Mouse (Mus musculus): Measurements from ENCODE around the gene Tmub1.
"Not testable (repeated sequence)": the region's sequence is repeated elsewhere in the genome, so short reads cannot be mapped to it uniquely, and the experiment has no call there.

Tmub1 gene

DNA sequence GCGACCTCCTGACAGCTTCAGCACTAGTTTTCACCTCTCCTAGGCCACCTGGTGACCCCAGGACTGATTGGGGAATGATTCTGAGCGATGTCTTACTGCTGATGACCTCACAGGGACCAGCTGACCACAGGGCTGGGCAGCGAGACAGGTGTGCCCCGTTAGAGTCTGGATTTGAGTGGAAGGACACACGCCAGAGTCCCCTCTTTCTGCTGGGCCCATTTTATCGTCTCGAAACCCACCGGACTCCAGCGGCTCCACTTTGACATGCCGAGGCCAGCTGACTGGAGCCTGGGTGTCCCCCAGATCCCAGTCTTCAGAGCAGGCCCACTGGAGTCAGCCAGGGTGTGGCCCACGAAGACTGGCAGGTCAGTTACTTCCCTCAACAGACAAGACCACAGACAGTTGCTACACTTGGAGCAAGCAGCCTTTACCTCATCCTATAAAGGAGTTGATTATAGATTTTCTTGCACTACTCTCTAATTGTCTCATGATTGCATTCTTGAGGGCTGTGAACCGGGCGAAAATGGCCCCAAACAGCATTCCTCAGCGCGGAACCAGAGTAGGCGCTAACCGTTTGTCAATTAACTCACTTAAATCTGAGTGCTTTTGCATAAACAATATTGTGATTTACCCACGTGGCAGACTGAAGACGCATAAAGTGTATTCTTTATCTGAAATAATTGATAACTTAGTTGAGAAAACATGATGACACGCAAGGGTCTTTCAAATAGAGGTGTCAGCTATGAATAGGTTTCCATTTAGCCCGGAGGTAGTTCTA, 23.5 kb downstream of the Tmub1 start:
- peak; percentile 46 for DNase-seq (ENCODE audit: low read depth, low spot score)

DNA sequence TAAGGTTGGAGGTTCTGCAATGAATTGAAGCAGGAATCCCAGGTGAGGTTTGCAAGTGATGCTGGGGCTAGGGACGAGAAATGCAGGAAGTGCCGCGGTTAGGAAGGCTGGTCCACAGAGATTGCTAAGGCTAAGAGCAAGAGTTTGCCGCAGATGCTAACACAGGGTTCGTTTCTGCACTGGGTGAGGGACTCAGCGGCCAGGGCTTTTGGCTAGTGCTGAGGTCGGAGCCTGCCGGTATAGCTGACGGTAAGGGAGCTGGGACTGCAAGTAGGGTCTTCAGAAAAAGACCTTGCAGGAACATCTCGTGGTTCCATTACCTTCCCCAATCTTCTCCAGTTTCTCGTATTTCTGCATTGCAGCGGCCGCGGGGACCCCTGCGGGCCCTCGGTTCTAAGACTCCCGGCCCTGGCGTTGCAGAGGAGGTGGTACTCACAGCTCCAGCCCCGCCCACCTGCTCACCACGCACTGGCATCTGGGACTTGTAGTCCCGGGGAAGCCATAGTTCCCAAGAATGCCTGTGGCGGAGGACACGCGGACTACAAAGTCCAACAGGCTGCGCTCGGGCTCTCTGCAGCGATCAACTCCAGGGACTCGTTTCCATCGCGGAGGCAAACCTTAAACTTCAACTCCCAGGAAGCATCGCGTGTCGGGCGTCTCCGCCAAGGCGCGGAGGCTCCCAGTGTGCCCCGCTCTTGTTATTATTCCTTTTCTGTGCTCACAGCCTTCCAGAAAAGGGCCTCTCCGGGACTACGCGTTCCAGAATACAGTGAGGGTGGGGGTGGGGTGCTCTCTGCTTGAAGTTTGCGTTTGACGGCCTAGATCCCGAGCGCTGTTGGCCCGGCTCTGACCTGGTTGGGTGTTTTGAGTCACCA, 24.3 kb downstream of the Tmub1 start, which contains the start of the genes Cdk5 and Slc4a2:
Gene Cdk5 (minus strand): TSS at position 402 of the 875 bp plus-strand sequence.
Gene Slc4a2 (plus strand): TSS at position 709 of the 875 bp plus-strand sequence.
- DNase-seq (ENCODE audit: low read depth, low spot score), result peak; percentile 99

DNA sequence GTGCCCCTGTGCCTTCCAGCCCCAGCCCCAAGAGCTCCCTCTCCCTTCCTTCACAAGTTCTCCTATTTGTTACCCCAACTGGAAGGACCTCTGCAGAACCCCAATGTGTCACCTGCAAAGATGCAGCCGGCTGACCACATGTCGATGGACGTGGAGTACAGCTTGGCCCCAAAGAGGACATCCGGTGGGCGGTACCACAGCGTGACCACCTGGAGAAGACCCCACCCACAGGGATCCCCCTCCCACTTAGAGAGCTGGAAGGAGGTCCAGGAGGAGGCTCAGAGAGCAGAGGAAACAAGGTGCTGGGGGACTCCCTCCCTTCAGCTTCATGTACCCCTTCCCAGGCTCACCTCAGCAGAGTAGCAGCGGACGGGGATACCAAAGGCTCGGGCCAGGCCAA, 27.3 kb downstream of the Tmub1 start:
- no peak for DNase-seq (ENCODE audit: low read depth, low spot score)

DNA sequence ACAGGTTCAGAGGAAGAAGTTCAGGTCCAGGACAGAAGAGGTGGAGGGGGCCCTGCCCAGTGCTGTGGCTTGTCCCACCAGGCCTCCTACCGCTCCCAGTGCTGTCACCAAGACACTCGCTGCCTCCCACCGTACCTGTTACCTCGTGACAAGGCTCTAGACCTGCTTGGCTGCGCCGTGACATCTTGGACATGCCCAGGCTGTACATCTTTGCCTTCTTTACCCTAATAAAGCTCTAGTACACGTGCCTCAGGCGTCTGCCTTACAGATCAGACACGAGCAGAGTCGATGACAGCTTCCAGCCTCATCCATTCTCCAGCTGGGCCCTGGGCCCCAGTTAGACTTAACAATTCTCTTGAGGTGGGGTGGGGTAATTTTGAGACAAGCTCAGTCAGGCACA, 30.1 kb downstream of the Tmub1 start:
- no peak for DNase-seq (ENCODE audit: low read depth, low spot score)

DNA sequence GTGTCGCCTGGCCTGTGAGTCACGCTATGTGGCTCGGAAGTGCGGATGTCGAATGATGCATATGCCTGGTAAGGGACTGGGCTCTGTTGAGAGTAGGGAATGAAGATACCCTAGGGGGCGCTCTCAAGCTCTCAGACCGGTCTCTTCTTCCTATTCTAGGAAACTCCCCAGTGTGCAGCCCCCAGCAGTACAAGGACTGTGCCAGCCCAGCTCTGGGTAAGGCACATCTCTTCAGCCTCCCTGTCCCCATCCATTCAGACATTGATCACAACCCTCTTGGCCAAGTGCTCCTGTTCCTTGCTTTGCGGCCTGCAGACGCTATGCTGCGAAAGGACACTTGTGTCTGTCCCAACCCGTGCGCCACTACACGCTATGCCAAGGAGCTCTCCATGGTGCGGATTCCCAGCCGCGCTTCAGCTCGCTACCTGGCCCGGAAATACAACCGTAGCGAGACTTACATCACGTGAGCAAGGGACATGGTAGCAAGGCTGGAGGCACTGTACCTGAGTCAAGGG, 31.4 kb downstream of the Tmub1 start:
- peak; percentile 85 for DNase-seq (ENCODE audit: low read depth, low spot score)

DNA sequence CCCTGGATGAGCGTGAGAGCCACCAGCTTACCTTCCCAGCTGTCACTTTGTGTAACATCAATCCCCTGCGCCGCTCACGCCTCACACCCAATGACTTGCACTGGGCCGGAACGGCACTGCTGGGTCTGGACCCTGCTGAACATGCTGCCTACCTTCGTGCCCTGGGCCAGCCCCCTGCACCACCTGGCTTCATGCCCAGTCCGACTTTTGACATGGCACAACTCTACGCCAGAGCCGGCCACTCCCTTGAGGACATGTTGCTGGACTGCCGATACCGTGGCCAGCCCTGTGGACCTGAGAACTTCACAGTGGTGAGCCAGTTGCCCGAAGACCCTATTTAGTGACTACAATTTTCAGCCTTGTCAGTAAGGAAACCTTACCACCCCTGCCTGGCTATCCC, 33.7 kb downstream of the Tmub1 start:
- DNase-seq (ENCODE audit: low read depth, low spot score), result no peak

DNA sequence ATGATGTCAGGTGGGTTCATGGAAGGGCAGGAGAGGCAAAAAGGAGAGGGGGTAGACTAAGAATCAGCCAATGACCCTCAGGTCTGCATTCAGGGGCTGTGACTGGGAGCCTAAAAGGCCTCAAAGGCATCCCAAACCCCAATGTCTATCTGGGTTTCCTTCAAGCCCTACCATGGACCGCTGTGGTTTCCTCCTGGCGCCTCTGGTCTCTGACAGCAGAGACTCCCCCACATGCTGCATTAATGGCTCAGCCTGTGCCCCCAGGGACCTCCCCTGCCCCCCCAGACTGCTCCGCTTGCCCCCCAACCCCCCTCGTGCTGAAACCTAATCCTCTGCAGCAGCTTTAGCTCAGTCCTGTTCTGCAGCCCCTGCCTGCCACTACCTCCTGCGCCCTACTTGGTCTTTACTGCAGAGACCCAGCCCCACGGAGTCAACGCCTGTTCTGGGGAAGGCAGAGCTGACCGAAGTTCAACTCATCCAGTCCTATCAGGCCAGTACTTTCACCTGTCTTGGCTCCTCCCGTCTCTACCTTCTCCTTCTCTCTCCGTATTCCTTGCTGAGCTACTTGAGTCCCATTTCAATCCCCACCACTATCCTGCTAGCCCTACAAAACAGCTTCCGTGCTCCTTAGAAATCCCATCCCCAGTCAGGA, 34.5 kb downstream of the Tmub1 start, which contains the start of gene Asic3:
Gene Asic3 (plus strand): TSS at position 351 of the 652 bp plus-strand sequence.
- DNase-seq (ENCODE audit: low read depth, low spot score), result no peak

DNA sequence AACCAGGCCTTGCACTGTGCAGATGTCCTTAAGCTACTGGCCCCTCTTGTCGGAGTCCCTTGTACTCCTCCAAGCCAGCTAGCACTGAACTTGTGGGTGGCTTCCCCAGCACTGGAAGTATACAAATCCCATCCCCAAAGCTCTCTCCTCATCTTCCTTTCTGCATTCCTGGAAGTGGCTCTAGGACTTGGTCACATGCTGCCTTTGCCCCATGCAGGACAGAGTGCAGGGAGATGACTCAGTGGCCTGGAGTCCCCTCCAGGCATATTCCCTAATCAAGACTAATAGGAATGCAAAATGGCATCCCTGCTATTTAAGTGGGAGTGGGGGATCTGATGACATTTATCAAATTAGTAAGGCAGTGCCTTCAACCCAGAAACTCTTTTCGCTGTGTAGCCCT, 35.6 kb downstream of the Tmub1 start:
- DNase-seq (ENCODE audit: low read depth, low spot score), result no peak

DNA sequence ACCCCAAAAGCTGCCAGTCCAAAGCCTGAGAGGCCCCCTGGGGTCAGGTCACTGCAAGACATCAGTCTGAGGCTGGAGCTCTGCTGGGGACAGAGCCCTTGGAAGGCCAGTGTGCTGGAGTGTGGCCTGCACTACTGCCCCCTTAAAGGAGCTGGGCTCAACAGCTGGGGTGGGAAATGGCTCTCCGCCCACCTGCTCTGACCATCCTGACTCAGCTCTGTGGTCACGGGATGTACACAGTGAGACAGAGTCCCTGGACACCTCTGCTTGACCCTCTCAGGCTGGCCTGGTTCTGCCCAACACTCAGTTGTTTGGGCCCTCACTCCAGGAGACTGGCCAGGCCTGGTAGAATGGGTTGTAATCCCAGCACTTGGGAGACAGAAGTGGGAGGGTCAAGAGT, 38.2 kb downstream of the Tmub1 start:
- DNase-seq (ENCODE audit: low read depth, low spot score), result no peak

DNA sequence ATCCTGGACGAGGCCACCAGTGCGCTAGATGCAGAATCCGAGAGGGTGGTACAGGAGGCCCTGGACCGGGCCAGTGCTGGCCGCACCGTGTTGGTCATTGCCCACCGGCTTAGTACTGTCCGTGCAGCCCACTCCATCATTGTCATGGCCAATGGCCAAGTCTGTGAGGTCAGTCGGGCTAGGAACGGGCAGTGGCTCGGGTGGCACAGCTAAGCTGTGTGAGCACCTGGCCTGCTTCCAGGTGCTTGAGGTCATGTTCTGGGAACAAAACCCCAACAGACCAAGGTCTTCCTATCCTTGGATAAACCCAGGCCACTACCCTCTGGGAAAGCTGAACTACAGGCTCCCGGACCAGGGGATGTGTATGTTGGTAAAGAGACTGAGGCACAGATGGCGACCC, 39.0 kb downstream of the Tmub1 start:
- no peak for DNase-seq (ENCODE audit: low read depth, low spot score)

DNA sequence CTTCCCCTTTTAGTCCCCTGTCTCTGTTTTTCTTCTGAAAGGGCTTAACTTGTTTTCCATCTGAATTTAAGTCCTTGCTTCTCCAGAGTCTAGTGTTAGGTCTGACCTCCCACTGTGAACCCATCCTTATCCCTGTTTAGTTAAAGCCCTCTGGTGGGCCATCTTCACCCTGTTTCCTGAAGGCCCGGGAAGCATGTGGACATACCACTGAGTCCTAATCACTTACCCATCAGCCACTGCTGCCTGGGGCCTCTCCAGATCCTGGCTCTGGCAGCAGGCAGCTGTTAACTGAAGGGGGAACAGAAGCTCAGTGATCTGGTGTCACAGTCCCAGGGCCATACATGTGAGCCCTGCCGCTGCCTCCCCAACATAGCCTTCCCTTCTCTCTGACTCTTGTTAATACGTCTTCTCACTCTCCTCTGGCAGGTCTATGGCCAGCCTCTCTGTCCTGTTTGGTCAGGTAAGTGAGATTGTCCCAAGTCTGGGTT, 42.2 kb downstream of the Tmub1 start:
- DNase-seq (ENCODE audit: low read depth, low spot score), result no peak

DNA sequence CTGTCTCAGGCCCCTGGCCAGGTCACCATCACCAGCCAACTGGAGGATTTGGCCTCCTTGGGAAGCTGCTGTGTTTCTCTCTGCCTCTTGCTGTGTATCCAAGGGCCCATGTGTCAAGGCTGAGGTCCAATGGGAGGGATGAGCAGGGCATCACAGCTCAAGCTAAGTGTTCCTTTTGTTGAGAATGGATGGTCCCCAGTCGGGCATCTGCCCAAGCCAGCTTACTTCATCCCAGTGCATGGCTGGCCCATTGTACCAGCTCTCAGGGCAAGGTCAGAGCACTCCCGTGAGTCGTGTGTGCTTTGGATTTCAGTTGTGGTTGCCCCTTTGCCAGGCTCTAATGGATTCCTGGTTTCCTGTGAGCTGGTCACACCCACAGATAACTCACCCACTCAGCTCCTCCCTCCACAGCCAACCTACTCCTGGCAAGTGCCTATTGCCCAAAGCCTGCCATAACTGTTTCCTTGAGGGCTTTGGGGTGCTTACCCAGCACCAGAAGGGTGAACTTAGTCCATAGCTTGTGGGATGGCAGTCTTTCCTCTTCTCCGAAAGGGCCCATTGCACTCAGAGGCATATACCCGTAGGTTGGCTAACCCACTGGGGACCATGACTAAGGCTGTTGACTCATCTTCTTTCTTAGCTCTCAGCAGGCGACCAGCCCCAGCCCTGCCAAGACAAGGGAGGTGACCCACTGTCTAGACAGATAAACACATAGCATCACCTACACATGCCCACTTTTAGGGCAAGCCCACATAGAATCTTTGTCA, 42.9 kb downstream of the Tmub1 start:
- no peak for DNase-seq (ENCODE audit: low read depth, low spot score)

DNA sequence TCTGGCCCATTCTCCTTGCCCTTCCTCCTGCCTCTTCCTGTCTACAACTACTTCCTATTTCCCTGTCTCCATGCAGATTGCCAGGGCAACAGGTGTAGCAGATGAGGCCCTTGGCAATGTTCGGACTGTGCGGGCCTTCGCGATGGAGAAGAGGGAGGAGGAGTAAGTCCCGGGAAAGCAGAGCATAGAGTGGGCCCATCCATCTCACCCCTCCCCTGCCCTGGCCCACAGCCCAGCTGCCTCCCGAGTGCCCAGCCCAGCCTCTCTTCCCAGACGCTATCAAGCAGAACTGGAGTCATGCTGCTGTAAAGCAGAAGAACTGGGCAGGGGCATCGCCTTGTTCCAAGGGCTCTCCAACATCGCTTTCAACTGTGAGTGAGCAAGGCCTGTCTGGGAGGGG, 45.7 kb downstream of the Tmub1 start:
- no peak for DNase-seq (ENCODE audit: low read depth, low spot score)

DNA sequence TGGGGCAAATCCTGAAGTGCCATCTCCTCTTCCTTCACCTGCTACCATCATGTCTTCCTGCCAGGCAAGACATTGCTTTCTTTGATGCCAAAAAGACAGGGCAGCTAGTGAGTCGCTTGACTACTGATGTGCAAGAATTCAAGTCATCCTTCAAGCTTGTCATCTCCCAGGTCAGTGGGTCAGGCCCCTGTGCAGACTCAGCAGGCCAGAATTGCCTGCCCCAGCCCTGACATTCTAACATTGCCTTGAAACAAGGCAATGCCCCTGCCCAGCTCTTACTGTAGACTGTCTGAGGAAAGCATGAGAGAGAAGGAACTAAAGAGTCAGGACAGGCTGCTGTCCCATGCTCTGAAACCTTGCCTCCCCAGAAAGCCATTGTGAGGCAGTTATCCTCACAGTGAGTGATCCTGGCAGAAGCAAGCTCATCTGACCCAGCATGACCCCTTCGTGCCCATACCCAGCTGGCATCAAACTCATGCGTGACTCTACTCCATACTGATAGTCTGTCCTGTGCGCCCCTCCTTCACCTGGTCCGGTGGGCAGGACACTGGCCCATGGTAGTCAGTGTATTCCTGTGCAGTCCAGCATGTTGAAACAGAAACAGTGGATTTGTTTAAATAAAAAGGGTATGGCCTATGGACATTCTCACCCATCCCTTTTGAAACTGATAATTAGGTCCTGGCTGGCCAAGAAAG, 46.6 kb downstream of the Tmub1 start:
- no peak for DNase-seq (ENCODE audit: low read depth, low spot score)

DNA sequence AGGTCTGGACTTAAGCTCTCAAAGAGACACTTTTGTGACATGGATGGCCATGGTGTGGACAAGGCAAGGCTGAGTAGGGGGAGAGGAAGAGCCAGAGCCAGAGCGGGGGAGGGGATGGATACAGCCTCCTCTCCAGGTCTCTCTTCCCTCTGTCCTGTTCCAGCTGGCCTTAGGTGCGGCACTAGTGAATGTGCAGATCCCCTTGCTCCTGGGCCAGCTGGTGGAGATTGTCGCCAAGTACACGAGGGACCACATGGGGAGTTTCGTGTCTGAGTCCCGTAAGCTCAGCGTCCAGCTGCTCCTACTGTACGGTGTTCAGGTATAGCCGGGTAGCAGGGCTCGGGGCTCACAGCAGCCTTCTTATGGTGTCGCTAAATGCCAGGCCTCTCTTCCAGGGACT, 47.3 kb downstream of the Tmub1 start:
- DNase-seq (ENCODE audit: low read depth, low spot score), result no peak

DNA sequence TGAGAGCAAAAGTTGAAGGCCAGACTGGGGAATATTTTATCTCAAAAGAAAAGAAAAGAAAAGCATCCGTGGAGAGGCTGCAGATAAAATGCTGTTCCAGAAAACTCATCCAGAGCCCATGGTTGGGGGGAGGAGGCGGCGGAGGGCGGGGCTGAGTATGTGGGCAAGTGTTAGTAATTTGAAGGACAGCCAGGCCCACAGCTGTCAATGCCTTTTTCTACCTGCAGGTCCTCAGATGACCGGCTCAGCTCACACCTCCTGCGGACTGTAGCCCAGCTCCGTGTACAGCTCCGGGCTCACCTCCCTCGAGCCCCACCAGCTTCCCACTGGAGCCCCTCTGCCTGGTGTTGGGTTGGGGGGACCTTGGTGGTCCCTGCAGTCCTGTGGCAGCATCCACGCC, 48.0 kb downstream of the Tmub1 start:
- DNase-seq (ENCODE audit: low read depth, low spot score), result no peak

DNA sequence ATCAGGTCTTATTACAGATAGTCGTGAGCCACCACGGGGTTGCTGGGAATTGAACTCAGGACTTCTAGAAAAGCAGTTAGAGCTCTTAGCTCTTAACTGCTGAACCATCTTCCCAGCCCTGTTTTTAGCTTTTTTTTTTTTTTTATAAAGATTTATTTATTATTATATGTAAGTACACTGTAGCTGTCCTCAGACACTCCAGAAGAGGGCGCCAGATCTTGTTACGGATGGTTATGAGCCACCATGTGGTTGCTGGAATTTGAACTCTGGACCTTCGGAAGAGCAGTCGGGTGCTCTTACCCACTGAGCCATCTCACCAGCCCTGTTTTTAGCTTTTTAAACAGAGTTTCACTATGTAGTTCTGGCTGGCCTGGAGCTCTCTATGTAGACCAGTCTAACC, 51.4 kb downstream of the Tmub1 start:
- DNase-seq (ENCODE audit: low read depth, low spot score), result not testable (repeated sequence)

Measured in CD4-positive, CD25-positive, alpha-beta regulatory T cell, adult 2 months (primary cell).